Mouse (Mus musculus) brown adipose tissue, adult 24 weeks (tissue): ENCODE data around the gene Gpr12. TPM values are rescaled to one million over a fixed set of nuclear protein-coding genes. Genes with fewer than 3 reads are reported as not detected.
"Not testable (repeated sequence)": the region's sequence is repeated elsewhere in the genome, so short reads cannot be mapped to it uniquely, and the experiment has no call there.

Experiments
- H3K27ac ChIP-seq: fragments of 200-500 bp; replicated peaks from 2 replicates; pipeline ENCODE4 v1.5.1; 2012; ENCODE audit warnings: low read depth, mild to moderate bottlenecking, low read length
- H3K4me1 ChIP-seq: fragments of 200-500 bp; 2 replicates; pipeline ENCODE4 v1.6.1; 2012; ENCODE audit warnings: low read length, mixed read lengths; ENCODE audit not compliant: control insufficient read depth, insufficient read depth, insufficient read length
- H3K4me3 ChIP-seq: fragments of 200-500 bp; 2 replicates; pipeline ENCODE4 v1.5.1; 2012; ENCODE audit warnings: low read depth, mild to moderate bottlenecking, low read length, moderate library complexity; ENCODE audit not compliant: insufficient read depth
- polyA plus RNA-seq: library from polyadenylated mRNA; stranded (reverse); fragments of >200 nt; gene quantifications from 2 replicates; pipeline ENCODE4 v1.2.4, GENCODE M21; 2012; ENCODE audit not compliant: missing spikeins, insufficient read depth, insufficient read length

Gene Gpr12
- polyA plus RNA-seq, 1 experiment, result not detected

- no peaks in the 10 kb centered on the region for H3K4me1 ChIP-seq
- no peak overlapping the region for H3K4me3 ChIP-seq
- H3K27ac ChIP-seq, result no peak overlapping the region
Measured at GRCm38 (mm10) chr5:146598215-146599119, 13.4 kb upstream of the Gpr12 start.

GRCm38 (mm10) chr5:146597503-146597874 is 12.4 kb upstream of the Gpr12 start:
- no peak overlapping the region for H3K27ac ChIP-seq
- H3K4me1 ChIP-seq, result no peaks in the 10 kb centered on the region
- no peak overlapping the region for H3K4me3 ChIP-seq

- Histone ChIP-seq H3K27ac (no peak overlapping the region), H3K4me1 (no peaks in the 10 kb centered on the region), H3K4me3 (no peak overlapping the region)
Measured at GRCm38 (mm10) chr5:146596612-146597502, 11.8 kb upstream of the Gpr12 start.

GRCm38 (mm10) chr5:146592580-146592979 is 7.5 kb upstream of the Gpr12 start:
- H3K27ac ChIP-seq, result no peak overlapping the region
- no peak overlapping the region for H3K4me3 ChIP-seq
- no peaks in the 10 kb centered on the region for H3K4me1 ChIP-seq

- Histone ChIP-seq H3K27ac (no peak overlapping the region), H3K4me1 (no peaks in the 10 kb centered on the region), H3K4me3 (no peak overlapping the region)
Measured at GRCm38 (mm10) chr5:146591636-146592035, 6.6 kb upstream of the Gpr12 start.

GRCm38 (mm10) chr5:146590987-146591386 is 5.9 kb upstream of the Gpr12 start:
- H3K27ac ChIP-seq, result no peak overlapping the region
- H3K4me1 ChIP-seq, result no peaks in the 10 kb centered on the region
- no peak overlapping the region for H3K4me3 ChIP-seq

GRCm38 (mm10) chr5:146586357-146587070 is 1.5 kb upstream of the Gpr12 start:
- Histone ChIP-seq H3K4me3 (no peak overlapping the region), H3K4me1 (no peaks in the 10 kb centered on the region), H3K27ac (no peak overlapping the region)

- H3K4me1 ChIP-seq, result no peaks in the 10 kb centered on the region
- no peak overlapping the region for H3K4me3 ChIP-seq
- H3K27ac ChIP-seq, result no peak overlapping the region
Measured at GRCm38 (mm10) chr5:146585307-146585651, 240 bp upstream of the Gpr12 start.

GRCm38 (mm10) chr5:146584156-146584477 is 922 bp downstream of the Gpr12 start:
- Histone ChIP-seq H3K4me3 (no peak overlapping the region), H3K4me1 (no peaks in the 10 kb centered on the region), H3K27ac (no peak overlapping the region)

- Histone ChIP-seq H3K4me1 (no peaks in the 10 kb centered on the region), H3K4me3 (no peak overlapping the region)
Measured at GRCm38 (mm10) chr5:146576668-146577067, 8.4 kb downstream of the Gpr12 start.

GRCm38 (mm10) chr5:146572735-146573042 is 12.3 kb downstream of the Gpr12 start:
- not testable (repeated sequence) for H3K4me1 ChIP-seq, H3K4me3 ChIP-seq, H3K27ac ChIP-seq

More at GRCm38 (mm10) chr5:146576668-146577067, 8.4 kb downstream of the Gpr12 start:
- no peak overlapping the region for H3K27ac ChIP-seq

- not testable (repeated sequence) for H3K27ac ChIP-seq, H3K4me1 ChIP-seq, H3K4me3 ChIP-seq
Measured at GRCm38 (mm10) chr5:146571830-146572734, 13.0 kb downstream of the Gpr12 start.

- not testable (repeated sequence) for H3K4me1 ChIP-seq, H3K27ac ChIP-seq, H3K4me3 ChIP-seq
Measured at GRCm38 (mm10) chr5:146570179-146570578, 14.9 kb downstream of the Gpr12 start.

GRCm38 (mm10) chr5:146567054-146567453 is 18.0 kb downstream of the Gpr12 start:
- Histone ChIP-seq H3K4me1 (no peaks in the 10 kb centered on the region), H3K4me3 (no peak overlapping the region), H3K27ac (no peak overlapping the region)
